Mouse (Mus musculus): ENCODE results near the gene Mid1. TPM values are rescaled to one million over a fixed set of nuclear protein-coding genes. Genes with fewer than 3 reads are reported as not detected.

Gene Mid1
- polyA plus RNA-seq (2016; fragmentation: Nextera tagmentation; extraction: Ambion mirVana) = 11.9 and 13.0 TPM in 2 replicates

DNA sequence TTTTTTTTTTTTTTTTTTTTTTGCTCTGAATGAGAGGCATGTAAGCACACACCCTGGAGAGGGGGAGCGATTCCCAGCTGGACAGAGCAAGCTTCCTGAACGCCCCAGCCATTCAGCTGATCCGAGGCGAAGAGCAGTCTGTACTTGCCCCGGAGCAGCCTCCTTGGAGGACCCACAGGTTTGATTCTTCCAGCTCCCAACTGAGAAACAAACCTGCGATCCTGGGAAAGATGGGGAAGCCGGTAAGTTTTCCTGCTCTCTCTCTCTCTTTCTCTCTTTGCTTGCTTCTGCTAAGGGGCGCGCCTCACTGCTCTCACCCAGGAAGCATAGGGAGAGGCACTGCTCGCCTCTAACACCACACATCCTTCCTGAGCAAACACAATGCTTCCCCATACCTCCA is at the start of gene Mid1:
Mid1 (plus strand) TSS at position 69 of the 400 bp plus-strand sequence.
- H3K4me3 ChIP-seq = peak within 1 kb of the TSS; percentile 18

DNA sequence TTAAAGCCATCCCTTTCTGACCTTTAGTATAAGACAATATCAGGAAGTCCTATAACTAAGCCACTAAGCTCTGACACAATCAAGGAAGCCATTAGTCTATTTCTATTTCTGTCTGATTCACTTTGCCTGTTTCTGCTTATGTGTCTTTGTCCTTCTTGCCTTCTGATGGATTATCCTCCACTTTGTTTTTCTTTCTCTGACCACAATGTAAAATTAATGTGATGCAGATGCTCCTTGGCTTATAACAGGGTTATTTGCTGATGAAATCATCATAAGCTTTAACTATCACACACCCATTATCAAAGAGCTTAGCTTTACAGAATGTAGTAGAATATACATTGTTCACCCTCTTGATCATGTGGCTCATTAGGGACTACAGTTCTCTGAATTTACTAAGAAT is 11.9 kb upstream of the Mid1 start:
- H3K36me3 ChIP-seq = no peaks in the 10 kb centered on the region
- H3K27me3 ChIP-seq = peaks cover 28% of the 10 kb centered on the region; the same call in 1 of the 2 replicates
- no peak for ATAC-seq (ENCODE audit: low FRiP score)
- H3K4me2 ChIP-seq (replicated peaks) = no peak overlapping the region
- no peak overlapping the region for H3K4me3 ChIP-seq
- no peak overlapping the region for H3K27ac ChIP-seq
- H3K4me1 ChIP-seq = no peaks in the 10 kb centered on the region
- no peak overlapping the region for H3K9ac ChIP-seq
- H3K9me3 ChIP-seq (replicated peaks) = no peaks in the 10 kb centered on the region

More for the DNA sequence above, at the start of gene Mid1:
- no peaks in the 10 kb centered on the region for H3K9me3 ChIP-seq (replicated peaks)
- H3K27me3 ChIP-seq = peaks cover 18% of the 10 kb centered on the region
- H3K4me2 ChIP-seq (replicated peaks) = peak within 1 kb of the TSS; percentile 41
- no peaks in the 10 kb centered on the region for H3K4me1 ChIP-seq
- H3K9ac ChIP-seq = no peak within 1 kb of the TSS
- H3K27ac ChIP-seq = no peak within 1 kb of the TSS
- 23% methylated on average over 10 of the region's 10 CpGs for WGBS
- ATAC-seq (ENCODE audit: low FRiP score) = 0 out of 2 replicates have a peak, but pooled peaks have one; percentile 46
- H3K36me3 ChIP-seq = no peaks in the 10 kb centered on the region

DNA sequence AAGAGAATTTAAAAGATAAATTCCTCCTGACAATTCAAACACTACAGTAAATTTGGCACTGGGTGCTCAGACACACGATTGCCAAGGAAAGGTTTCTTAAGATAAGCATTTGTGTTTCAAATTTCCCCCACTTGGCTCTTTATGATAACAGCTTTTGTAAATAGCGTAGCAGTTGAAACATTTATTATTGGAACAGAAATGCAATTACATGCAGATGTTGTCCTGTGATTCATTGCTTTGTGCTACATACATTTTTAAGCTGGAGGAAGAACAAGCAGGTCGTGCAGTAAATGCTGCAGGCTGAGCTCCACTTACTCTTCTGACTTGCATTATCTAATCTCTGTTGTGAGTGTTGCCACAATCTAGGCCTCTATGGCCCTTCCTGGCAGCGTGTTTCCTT is 8.7 kb upstream of the Mid1 start:
- ATAC-seq (ENCODE audit: low FRiP score) = no peak
- Histone ChIP-seq H3K4me3 (no peak overlapping the region), H3K4me1 (no peaks in the 10 kb centered on the region), H3K9ac (no peak overlapping the region), H3K4me2 (replicated peaks) (no peak overlapping the region), H3K27ac (no peak overlapping the region), H3K9me3 (replicated peaks) (no peaks in the 10 kb centered on the region), H3K36me3 (no peaks in the 10 kb centered on the region), H3K27me3 (peaks cover 25% of the 10 kb centered on the region; the same call in 1 of the 2 replicates)
- 75% methylated on average over 4 of the region's 4 CpGs for WGBS

DNA sequence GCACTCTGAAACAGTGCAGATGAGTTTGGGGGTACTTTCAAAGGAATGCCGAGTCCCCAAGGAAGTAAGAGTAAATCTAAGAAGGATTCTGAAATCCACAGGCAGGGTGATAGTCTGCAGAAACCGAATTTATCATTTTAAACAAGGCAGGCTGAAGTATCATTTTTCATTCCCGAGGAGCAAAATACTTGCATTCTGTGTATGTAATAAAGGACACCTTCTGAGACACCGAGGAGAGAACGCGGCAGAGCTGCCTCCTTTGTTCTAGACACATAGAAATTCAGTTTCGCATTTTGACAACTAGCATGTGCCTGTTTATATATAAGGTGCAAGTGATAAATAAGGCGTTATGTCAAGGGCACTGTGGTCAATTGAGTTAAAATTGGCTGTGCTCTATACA is 732 bp downstream of the Mid1 start:
- Histone ChIP-seq H3K9me3 (replicated peaks) (no peaks in the 10 kb centered on the region), H3K9ac (no peak overlapping the region), H3K27ac (no peak overlapping the region), H3K36me3 (no peaks in the 10 kb centered on the region), H3K27me3 (peaks cover 18% of the 10 kb centered on the region), H3K4me3 (no peak overlapping the region), H3K4me1 (no peaks in the 10 kb centered on the region), H3K4me2 (replicated peaks) (peak overlapping the region; percentile 41)
- 43% methylated on average over 8 of the region's 8 CpGs for WGBS
- ATAC-seq (ENCODE audit: low FRiP score) = no peak

DNA sequence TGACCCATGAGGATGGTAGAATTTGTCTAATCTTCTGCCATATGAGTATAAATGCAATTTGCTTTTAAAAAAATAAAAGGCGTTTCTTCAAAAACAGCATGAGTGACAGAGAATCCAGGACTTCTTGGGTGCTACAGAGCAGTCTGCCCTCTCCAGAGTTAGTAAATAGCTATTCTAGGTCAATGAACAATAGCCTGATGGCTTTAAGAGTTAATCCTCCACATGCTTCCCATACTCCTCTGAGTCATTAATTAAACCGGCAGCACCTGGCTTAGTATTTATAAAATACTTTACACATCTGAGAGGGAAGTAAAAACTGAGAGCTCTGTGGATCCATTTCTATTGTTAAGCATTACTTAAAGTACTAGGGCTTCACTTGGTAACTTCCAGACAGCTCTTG is 6.2 kb downstream of the Mid1 start:
- WGBS = 69% methylated on average over 2 of the region's 2 CpGs
- no peak overlapping the region for H3K4me2 ChIP-seq (replicated peaks)
- ATAC-seq (ENCODE audit: low FRiP score) = no peak
- no peak overlapping the region for H3K9ac ChIP-seq
- no peaks in the 10 kb centered on the region for H3K4me1 ChIP-seq
- H3K9me3 ChIP-seq (replicated peaks) = no peaks in the 10 kb centered on the region
- no peak overlapping the region for H3K27ac ChIP-seq
- no peaks in the 10 kb centered on the region for H3K36me3 ChIP-seq
- peaks cover 38% of the 10 kb centered on the region for H3K27me3 ChIP-seq
- no peak overlapping the region for H3K4me3 ChIP-seq

DNA sequence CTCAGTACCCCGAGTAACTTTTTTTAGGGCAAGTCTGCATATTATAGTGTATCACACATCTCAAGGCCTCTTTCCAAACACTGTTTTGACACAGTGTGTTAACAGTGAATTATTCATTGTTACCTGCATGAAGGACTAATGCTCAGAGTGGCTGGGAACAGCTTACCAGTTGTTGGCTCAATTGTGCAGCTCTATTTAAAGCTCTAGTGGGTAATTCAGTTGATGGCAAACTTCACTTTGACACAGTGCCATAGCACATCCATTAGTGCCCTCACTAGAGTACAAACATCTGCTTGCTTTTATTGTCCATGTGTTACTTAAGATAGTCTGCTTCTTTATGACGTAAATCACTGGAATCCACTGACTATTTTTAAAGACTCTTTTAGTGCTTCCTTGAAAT is 6.7 kb downstream of the Mid1 start:
- no peak for ATAC-seq (ENCODE audit: low FRiP score)
- WGBS = 82% methylated on average over 2 of the region's 2 CpGs
- no peak overlapping the region for H3K27ac ChIP-seq
- no peaks in the 10 kb centered on the region for H3K9me3 ChIP-seq (replicated peaks)
- H3K27me3 ChIP-seq = peaks cover 43% of the 10 kb centered on the region
- no peak overlapping the region for H3K4me3 ChIP-seq
- H3K9ac ChIP-seq = no peak overlapping the region
- H3K4me1 ChIP-seq = no peaks in the 10 kb centered on the region
- no peak overlapping the region for H3K4me2 ChIP-seq (replicated peaks)
- no peaks in the 10 kb centered on the region for H3K36me3 ChIP-seq

DNA sequence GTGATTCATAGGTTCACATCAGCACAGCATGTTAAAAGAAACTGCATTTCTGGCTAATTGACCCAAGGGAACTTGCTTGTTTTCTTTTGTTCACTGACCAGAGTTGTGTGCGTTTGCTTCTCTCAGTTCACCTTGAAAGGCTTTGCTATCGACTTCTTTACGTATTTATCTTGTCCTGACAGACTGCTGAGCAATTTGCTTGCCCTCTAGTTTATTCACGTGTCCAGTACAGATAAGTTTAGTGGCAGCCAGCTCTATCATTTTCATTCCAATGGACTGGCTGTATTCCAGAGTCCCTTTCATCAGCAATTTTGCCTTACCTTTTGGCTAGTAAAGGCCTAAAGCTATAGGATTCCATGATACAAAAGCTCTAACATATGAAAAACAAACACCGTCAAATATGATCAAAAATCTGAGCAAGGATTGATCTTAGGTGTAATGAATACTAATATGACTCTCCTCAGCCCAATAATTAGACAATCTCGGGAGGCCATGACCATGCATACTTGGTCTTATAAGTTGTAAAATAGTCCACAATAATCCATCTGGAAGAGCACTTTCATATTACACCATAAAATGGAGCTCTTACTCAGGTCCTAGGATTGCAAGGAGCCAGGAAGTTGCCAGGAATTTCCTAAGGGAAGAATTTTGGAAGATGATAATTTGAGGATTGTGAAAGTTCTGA is 7.4 kb downstream of the Mid1 start:
- 71% methylated on average over 6 of the region's 6 CpGs for WGBS
- H3K36me3 ChIP-seq = no peaks in the 10 kb centered on the region
- no peaks in the 10 kb centered on the region for H3K4me1 ChIP-seq
- H3K9me3 ChIP-seq (replicated peaks) = no peaks in the 10 kb centered on the region
- no peak for ATAC-seq (ENCODE audit: low FRiP score)
- H3K9ac ChIP-seq = no peak overlapping the region
- no peak overlapping the region for H3K27ac ChIP-seq
- H3K4me2 ChIP-seq (replicated peaks) = no peak overlapping the region
- H3K4me3 ChIP-seq = no peak overlapping the region
- peaks cover 43% of the 10 kb centered on the region for H3K27me3 ChIP-seq

DNA sequence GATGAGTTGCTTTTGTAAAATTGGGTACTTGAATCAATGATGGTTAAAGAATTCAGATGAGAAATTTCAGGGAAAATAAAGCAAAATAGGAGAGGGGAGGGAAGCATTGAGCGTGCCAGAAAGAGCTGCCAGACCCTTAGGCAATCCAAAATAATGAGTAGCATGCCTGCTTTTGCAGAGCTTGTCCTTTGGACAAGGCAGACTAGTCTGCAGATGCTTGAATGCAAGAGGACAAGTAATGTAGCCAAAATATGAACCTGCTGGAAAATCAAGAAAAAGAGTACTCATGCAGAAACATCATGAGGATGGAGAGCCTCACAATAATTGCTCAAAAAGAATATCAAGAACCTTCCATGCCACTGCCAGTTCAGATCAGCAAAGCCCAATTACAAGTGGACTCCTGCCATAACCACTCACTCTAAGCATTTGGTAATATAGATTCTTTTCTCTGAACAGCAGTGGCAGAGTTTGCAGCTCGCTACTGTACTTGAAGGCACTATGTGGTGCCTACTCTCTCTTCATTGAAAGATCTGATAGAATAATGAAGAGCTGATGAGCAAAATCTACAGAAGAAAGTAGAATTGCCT is 19.1 kb downstream of the Mid1 start:
- no peaks in the 10 kb centered on the region for H3K9me3 ChIP-seq (replicated peaks)
- no peaks in the 10 kb centered on the region for H3K4me1 ChIP-seq
- peaks cover 36% of the 10 kb centered on the region for H3K27me3 ChIP-seq
- H3K4me3 ChIP-seq = no peak overlapping the region
- H3K36me3 ChIP-seq = no peaks in the 10 kb centered on the region
- WGBS = 88% methylated on average over 2 of the region's 2 CpGs
- no peak overlapping the region for H3K9ac ChIP-seq
- H3K4me2 ChIP-seq (replicated peaks) = no peak overlapping the region
- no peak overlapping the region for H3K27ac ChIP-seq
- ATAC-seq (ENCODE audit: low FRiP score) = no peak

DNA sequence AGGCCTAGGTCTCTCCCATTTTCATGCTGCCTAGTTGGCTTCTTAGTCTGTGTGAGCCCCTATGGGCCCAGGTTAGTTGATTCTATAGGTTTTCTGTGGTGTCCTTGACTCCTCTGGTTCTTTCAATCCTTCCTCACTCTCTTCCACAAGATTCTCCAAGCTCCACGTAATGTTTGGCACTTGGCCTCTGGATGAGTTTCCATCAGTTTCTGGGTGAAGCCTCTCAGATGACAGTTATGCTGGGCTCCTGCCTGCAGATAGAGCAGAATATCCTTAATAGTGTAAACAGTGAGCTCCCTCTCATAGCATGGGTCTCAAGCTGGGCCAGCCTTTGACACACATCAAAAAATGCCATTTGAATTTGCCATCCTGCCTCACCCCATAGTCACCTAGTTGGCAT is 38.5 kb downstream of the Mid1 start:
- H3K9ac ChIP-seq = no peak overlapping the region
- no peaks in the 10 kb centered on the region for H3K9me3 ChIP-seq (replicated peaks)
- H3K36me3 ChIP-seq = no peaks in the 10 kb centered on the region
- H3K4me1 ChIP-seq = no peaks in the 10 kb centered on the region
- ATAC-seq (ENCODE audit: low FRiP score) = no peak
- H3K27me3 ChIP-seq = peaks cover 22% of the 10 kb centered on the region
- no peak overlapping the region for H3K4me2 ChIP-seq (replicated peaks)
- H3K27ac ChIP-seq = no peak overlapping the region
- WGBS = 84% methylated on average over 1 of the region's 1 CpGs
- H3K4me3 ChIP-seq = no peak overlapping the region

DNA sequence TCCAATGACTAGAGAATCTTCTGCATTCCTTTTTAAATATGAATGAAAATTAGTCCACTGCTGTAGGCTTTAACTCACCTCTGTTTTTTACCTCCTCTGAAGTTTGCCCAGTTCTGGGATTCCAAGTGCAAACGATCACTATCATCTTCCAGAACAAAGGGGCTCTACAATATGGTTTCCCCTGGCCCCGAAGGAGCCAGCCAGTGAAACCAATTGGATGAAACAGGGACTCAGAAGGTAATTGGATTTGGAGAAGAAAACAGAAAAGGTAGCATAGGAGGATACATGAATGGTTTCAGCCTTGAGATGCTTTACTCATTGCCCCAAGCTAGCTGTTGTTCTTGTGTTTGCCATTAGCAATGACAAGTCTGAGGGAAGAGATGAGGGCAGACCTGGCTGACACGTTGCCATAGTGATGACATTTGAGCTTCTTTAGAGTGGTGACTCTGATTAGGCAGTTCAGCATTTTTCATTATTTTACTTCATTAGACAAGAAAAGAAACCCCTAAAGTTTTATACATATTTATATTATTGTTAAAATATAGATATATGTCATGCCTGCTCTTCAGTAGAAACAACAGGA is 50.5 kb downstream of the Mid1 start:
- Histone ChIP-seq H3K36me3 (no peaks in the 10 kb centered on the region), H3K9me3 (replicated peaks) (no peaks in the 10 kb centered on the region), H3K4me2 (replicated peaks) (no peak overlapping the region), H3K4me1 (no peaks in the 10 kb centered on the region), H3K9ac (no peak overlapping the region), H3K4me3 (no peak overlapping the region), H3K27ac (peak overlapping the region; percentile 35; the same call in 1 of the 2 replicates), H3K27me3 (peaks cover 31% of the 10 kb centered on the region)
- no peak for ATAC-seq (ENCODE audit: low FRiP score)
- WGBS = 50% methylated on average over 3 of the region's 3 CpGs

DNA sequence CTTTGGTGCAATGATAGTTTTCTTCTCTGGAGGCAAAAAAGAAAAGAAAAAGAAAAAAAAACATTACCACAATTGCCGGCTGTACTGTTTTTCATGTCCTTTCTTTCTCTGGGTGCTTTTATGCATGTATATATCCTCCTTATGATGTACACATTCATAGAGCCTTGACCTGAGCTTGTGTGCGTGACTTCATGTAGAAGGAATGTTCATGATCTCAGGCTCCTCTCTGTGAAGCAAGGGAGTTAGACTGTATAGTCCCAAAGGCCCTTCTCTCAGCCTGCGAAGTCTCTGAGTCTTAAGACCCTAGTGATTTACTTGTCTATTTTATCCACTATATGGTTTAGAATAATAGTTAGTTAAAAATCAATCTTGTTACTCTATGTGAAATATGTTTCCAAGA is 73.0 kb downstream of the Mid1 start:
- H3K27ac ChIP-seq = no peak overlapping the region
- WGBS = 88% methylated on average over 3 of the region's 3 CpGs
- H3K36me3 ChIP-seq = no peaks in the 10 kb centered on the region
- no peak overlapping the region for H3K9ac ChIP-seq
- H3K9me3 ChIP-seq (replicated peaks) = no peaks in the 10 kb centered on the region
- ATAC-seq (ENCODE audit: low FRiP score) = no peak
- peaks cover 21% of the 10 kb centered on the region for H3K27me3 ChIP-seq
- no peak overlapping the region for H3K4me2 ChIP-seq (replicated peaks)
- no peak overlapping the region for H3K4me3 ChIP-seq
- H3K4me1 ChIP-seq = no peaks in the 10 kb centered on the region

DNA sequence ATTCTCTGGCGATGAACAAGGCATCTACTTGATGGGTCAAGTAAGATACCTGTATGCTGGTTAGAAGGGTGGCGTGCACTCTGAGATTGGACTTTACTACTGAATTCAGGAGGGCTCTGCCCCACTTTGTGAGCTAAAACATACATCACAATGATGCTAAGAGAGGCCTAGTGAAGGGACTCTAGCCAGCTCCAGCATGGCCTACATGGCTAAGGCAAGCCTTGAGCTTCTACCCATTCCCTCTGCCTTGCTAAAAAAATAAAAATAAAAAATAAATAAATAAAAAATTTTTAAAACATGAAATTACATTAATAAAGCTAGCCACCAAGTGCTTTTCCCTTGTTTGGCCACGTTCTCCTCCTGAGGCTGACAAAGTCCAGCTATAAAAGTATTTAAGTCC is 94.5 kb downstream of the Mid1 start, which contains the start of gene 4933400A11Rik:
4933400A11Rik (minus strand) TSS at position 101 of the 400 bp plus-strand sequence.
- Histone ChIP-seq H3K27ac (no peak within 1 kb of the TSS), H3K4me2 (replicated peaks) (no peak within 1 kb of the TSS), H3K27me3 (peaks cover 4% of the 10 kb centered on the region; the same call in 1 of the 2 replicates), H3K36me3 (no peaks in the 10 kb centered on the region), H3K4me1 (no peaks in the 10 kb centered on the region), H3K9me3 (replicated peaks) (no peaks in the 10 kb centered on the region), H3K9ac (no peak within 1 kb of the TSS), H3K4me3 (no peak within 1 kb of the TSS)
- 88% methylated on average over 3 of the region's 3 CpGs for WGBS
- ATAC-seq (ENCODE audit: low FRiP score) = no peak

Data from hindbrain, embryonic 12.5 days (tissue).